Mouse (Mus musculus): ENCODE data around the gene Serpinb6a. TPM values are rescaled to one million over a fixed set of nuclear protein-coding genes. Genes with fewer than 3 reads are reported as not detected.

The Serpinb6a gene
- polyA plus RNA-seq, 1 experiment from 2014 or later, result 39.3 TPM

GRCm38 (mm10) chr13:33905176-33905954 is 97.2 kb downstream of the Serpinb6a start, which contains the start of gene Serpinb6c:
TSS of gene Serpinb6c (minus strand) at chr13:33905708.
- Histone ChIP-seq H3K4me3 (ENCODE audit: low read depth, low read length) (no peak within 1 kb of the TSS), H3K9ac (replicated peaks; ENCODE audit: low read depth, low read length) (no peak within 1 kb of the TSS), H3K36me3 (ENCODE audit: control insufficient read depth, insufficient read depth, low read length) (no peaks in the 10 kb centered on the region), H3K27ac (ENCODE audit: low read depth, low read length) (no peak within 1 kb of the TSS), H3K4me2 (ENCODE audit: low read depth, low read length) (no peak within 1 kb of the TSS), H3K4me1 (ENCODE audit: control insufficient read depth, insufficient read depth, low read length) (no peaks in the 10 kb centered on the region), H3K27me3 (ENCODE audit: control insufficient read depth, insufficient read depth, low read length) (no peaks in the 10 kb centered on the region), H3K9me3 (ENCODE audit: control insufficient read depth, low read length) (no peaks in the 10 kb centered on the region)
- 77% methylated on average over 18 of the region's 18 CpGs for WGBS
- no peak for ATAC-seq (ENCODE audit: low read depth)

- no peaks in the 10 kb centered on the region for H3K4me1 ChIP-seq (ENCODE audit: control insufficient read depth, insufficient read depth, low read length)
- no peaks in the 10 kb centered on the region for H3K9me3 ChIP-seq (ENCODE audit: control insufficient read depth, low read length)
- H3K27ac ChIP-seq (ENCODE audit: low read depth, low read length), result no peak overlapping the region
- ATAC-seq (ENCODE audit: low read depth), result no peak
- H3K9ac ChIP-seq (replicated peaks; ENCODE audit: low read depth, low read length), result no peak overlapping the region
- no peak overlapping the region for H3K4me2 ChIP-seq (ENCODE audit: low read depth, low read length)
- H3K27me3 ChIP-seq (ENCODE audit: control insufficient read depth, insufficient read depth, low read length), result no peaks in the 10 kb centered on the region
- WGBS, result 88% methylated on average over 2 of the region's 2 CpGs
- H3K4me3 ChIP-seq (ENCODE audit: low read depth, low read length), result no peak overlapping the region
- H3K36me3 ChIP-seq (ENCODE audit: control insufficient read depth, insufficient read depth, low read length), result no peaks in the 10 kb centered on the region
Measured at GRCm38 (mm10) chr13:33903290-33903689, 99.3 kb downstream of the Serpinb6a start.

GRCm38 (mm10) chr13:33894207-33894606 is 108.4 kb downstream of the Serpinb6a start:
- no peaks in the 10 kb centered on the region for H3K36me3 ChIP-seq (ENCODE audit: control insufficient read depth, insufficient read depth, low read length)
- H3K4me3 ChIP-seq (ENCODE audit: low read depth, low read length), result no peak overlapping the region
- no peak for ATAC-seq (ENCODE audit: low read depth)
- no peaks in the 10 kb centered on the region for H3K27me3 ChIP-seq (ENCODE audit: control insufficient read depth, insufficient read depth, low read length)
- H3K9ac ChIP-seq (replicated peaks; ENCODE audit: low read depth, low read length), result no peak overlapping the region
- no peaks in the 10 kb centered on the region for H3K4me1 ChIP-seq (ENCODE audit: control insufficient read depth, insufficient read depth, low read length)
- H3K27ac ChIP-seq (ENCODE audit: low read depth, low read length), result no peak overlapping the region
- H3K4me2 ChIP-seq (ENCODE audit: low read depth, low read length), result no peak overlapping the region
- H3K9me3 ChIP-seq (ENCODE audit: control insufficient read depth, low read length), result no peaks in the 10 kb centered on the region
- WGBS, result 52% methylated on average over 2 of the region's 2 CpGs

Other genes with a start within 250 kb of the Serpinb6a start
- not detected in 2 replicates for gene Serpinb6e, start 159.4 kb downstream of the Serpinb6a start, polyA plus RNA-seq (2014; fragmentation: Nextera tagmentation; extraction: Ambion mirVana)
- 0.23 and 1.2 TPM in 2 replicates for gene Serpinb6c, start 97.1 kb downstream of the Serpinb6a start, polyA plus RNA-seq (2014; fragmentation: Nextera tagmentation; extraction: Ambion mirVana)
- gene Nqo2, start 38.1 kb downstream of the Serpinb6a start, polyA plus RNA-seq (2014; fragmentation: Nextera tagmentation; extraction: Ambion mirVana), result 8.3 and 11.7 TPM in 2 replicates
- 5.2 and 7.9 TPM in 2 replicates for gene Ripk1, start 431 bp downstream of the Serpinb6a start, polyA plus RNA-seq (2014; fragmentation: Nextera tagmentation; extraction: Ambion mirVana)
- gene Bphl, start 34.8 kb upstream of the Serpinb6a start, polyA plus RNA-seq (2014; fragmentation: Nextera tagmentation; extraction: Ambion mirVana), result 41.3 and 41.6 TPM in 2 replicates
- gene Tubb2a, start 75.2 kb upstream of the Serpinb6a start, polyA plus RNA-seq (2014; fragmentation: Nextera tagmentation; extraction: Ambion mirVana), result 2,423 and 2,884 TPM in 2 replicates
- gene Tubb2b, start 127.7 kb upstream of the Serpinb6a start, polyA plus RNA-seq (2014; fragmentation: Nextera tagmentation; extraction: Ambion mirVana), result 629 and 667 TPM in 2 replicates
- 77.8 and 87.4 TPM in 2 replicates for gene Psmg4, start 160.2 kb upstream of the Serpinb6a start, polyA plus RNA-seq (2014; fragmentation: Nextera tagmentation; extraction: Ambion mirVana)